Mouse (Mus musculus) testis, adult 2 months (tissue): ENCODE results near the gene Cc2d2b. TPM values are rescaled to one million over a fixed set of nuclear protein-coding genes. Genes with fewer than 3 reads are reported as not detected.

ENCODE experiments used
- H3K27ac ChIP-seq: fragments of 200-500 bp; 2 replicates; pipeline ENCODE4 v1.5.1; 2012; ENCODE audit warnings: low read depth, low read length; ENCODE audit not compliant: control insufficient read depth, insufficient read depth
- H3K27me3 ChIP-seq: fragments of 200-500 bp; 2 replicates; pipeline ENCODE4 v1.6.1; 2012; ENCODE audit warnings: mild to moderate bottlenecking, low read length, moderate library complexity; ENCODE audit not compliant: control insufficient read depth, insufficient read depth
- H3K36me3 ChIP-seq: fragments of 200-500 bp; 2 replicates; pipeline ENCODE4 v1.6.1; 2012; ENCODE audit warnings: mild to moderate bottlenecking, low read length; ENCODE audit not compliant: control insufficient read depth, insufficient read depth
- H3K4me1 ChIP-seq: fragments of 200-500 bp; 2 replicates; pipeline ENCODE4 v1.6.1; 2012; ENCODE audit warnings: low read length; ENCODE audit not compliant: control insufficient read depth, insufficient read depth
- H3K4me3 ChIP-seq: fragments of 200-500 bp; 2 replicates; pipeline ENCODE4 v1.5.1; 2012; ENCODE audit warnings: low read depth, mild to moderate bottlenecking, low read length, moderate library complexity, mixed read lengths; ENCODE audit not compliant: control insufficient read depth
- CTCF ChIP-seq: fragments of 200-500 bp; IDR thresholded peaks from 2 replicates; pipeline ENCODE4 v1.5.1; 2012; ENCODE audit warnings: low read depth, mild to moderate bottlenecking, inconsistent platforms, low read length, moderate library complexity; ENCODE audit not compliant: control insufficient read depth, insufficient read depth, insufficient replicate concordance
- POLR2A ChIP-seq: fragments of 200-500 bp; IDR thresholded peaks from 2 replicates; pipeline ENCODE4 v1.6.1; 2012; ENCODE audit warnings: low read depth, mild to moderate bottlenecking, inconsistent platforms, low read length, moderate library complexity; ENCODE audit not compliant: control insufficient read depth
- polyA plus RNA-seq: library from polyadenylated mRNA; depleted of rRNA; stranded (reverse); fragments of >200 nt; gene quantifications from 2 replicates; pipeline ENCODE4 v1.2.3, GENCODE M21; 2012

The Cc2d2b gene
- polyA plus RNA-seq, 1 experiment, result 11.3 TPM

DNA sequence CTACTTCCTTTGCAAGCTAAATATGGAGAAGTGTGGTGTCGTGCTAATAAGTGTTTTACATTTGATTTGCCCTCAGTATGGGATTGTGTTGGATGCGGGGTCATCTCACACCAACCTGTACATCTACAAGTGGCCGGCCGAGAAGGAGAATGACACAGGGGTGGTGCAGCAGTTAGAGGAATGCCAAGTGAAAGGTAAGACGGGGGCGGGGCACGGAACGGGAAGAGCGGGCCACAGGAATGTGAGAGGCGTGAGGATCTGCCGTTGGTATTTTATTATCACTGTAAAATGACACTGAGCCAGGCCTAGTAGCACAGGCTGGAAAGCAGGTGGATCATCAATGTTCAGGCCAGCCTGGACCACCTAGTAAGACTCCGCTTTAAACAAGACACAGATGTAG lies 28.2 kb upstream of the Cc2d2b start:
- no peaks in the 10 kb centered on the region for H3K36me3 ChIP-seq
- peaks cover 4% of the 10 kb centered on the region; the same call in 1 of the 2 replicates for H3K4me1 ChIP-seq
- no peak for TF ChIP-seq CTCF
- TF ChIP-seq POLR2A, result no peak
- no peak overlapping the region for H3K27ac ChIP-seq
- no peaks in the 10 kb centered on the region for H3K27me3 ChIP-seq
- H3K4me3 ChIP-seq, result no peak overlapping the region

GRCm38 (mm10) chr19:40722137-40723038 lies 26.2 kb upstream of the Cc2d2b start:
- no peaks in the 10 kb centered on the region for H3K27me3 ChIP-seq
- H3K4me1 ChIP-seq, result no peaks in the 10 kb centered on the region
- no peak overlapping the region for H3K27ac ChIP-seq

GRCm38 (mm10) chr19:40723516-40723915 lies 25.0 kb upstream of the Cc2d2b start:
- Histone ChIP-seq H3K4me1 (no peaks in the 10 kb centered on the region), H3K4me3 (no peak overlapping the region), H3K36me3 (no peaks in the 10 kb centered on the region), H3K27ac (no peak overlapping the region), H3K27me3 (no peaks in the 10 kb centered on the region)
- TF ChIP-seq CTCF (no peak), POLR2A (no peak)

More at GRCm38 (mm10) chr19:40722137-40723038, 26.2 kb upstream of the Cc2d2b start:
- no peak overlapping the region for H3K4me3 ChIP-seq
- TF ChIP-seq POLR2A (no peak), CTCF (no peak; the same call in 1 of the 2 replicates)
- no peaks in the 10 kb centered on the region for H3K36me3 ChIP-seq

DNA sequence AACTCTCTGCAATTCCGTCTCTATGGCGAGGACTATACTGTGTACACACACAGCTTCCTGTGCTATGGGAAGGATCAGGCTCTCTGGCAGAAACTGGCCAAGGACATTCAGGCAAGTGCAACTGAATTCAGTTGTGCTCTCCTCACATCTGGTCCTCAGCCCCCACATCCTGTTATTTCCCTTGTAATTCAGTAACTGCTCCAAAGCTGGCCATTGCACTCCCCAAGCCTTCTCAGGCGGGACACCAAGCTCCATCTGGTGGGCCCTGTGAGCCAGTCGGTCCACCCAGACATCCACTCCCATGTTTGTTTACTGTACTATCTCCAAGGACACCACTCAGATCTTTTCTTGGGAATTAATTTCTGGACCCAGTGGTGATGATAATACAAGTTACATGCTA lies 22.4 kb upstream of the Cc2d2b start:
- H3K4me3 ChIP-seq, result no peak overlapping the region
- no peaks in the 10 kb centered on the region; the same call in 1 of the 2 replicates for H3K4me1 ChIP-seq
- no peaks in the 10 kb centered on the region for H3K36me3 ChIP-seq
- TF ChIP-seq POLR2A (no peak), CTCF (no peak)
- no peaks in the 10 kb centered on the region for H3K27me3 ChIP-seq
- peak overlapping the region; percentile 45; the same call in 1 of the 2 replicates for H3K27ac ChIP-seq

DNA sequence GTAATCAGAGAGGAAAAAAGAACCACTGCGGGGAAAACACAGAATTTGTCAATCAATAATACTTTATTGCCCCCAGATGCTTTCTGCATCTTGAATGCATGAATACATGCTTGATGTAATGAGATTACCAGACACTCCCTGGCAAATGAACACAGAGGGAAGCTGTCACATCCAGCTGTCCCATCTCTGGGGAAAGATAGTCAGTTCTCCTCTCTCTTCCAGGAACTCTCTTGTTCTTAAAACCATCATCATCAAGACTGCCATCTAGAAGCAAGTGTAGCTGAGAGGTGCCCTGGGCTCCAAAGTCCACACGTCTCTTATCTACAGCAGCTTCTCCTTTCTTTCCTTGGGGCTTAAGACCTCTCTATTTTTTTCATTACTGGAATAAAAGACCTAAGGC lies 21.9 kb upstream of the Cc2d2b start:
- Histone ChIP-seq H3K4me3 (no peak overlapping the region), H3K27ac (no peak overlapping the region; the same call in 1 of the 2 replicates), H3K4me1 (no peaks in the 10 kb centered on the region; the same call in 1 of the 2 replicates), H3K36me3 (no peaks in the 10 kb centered on the region), H3K27me3 (no peaks in the 10 kb centered on the region)
- no peak for TF ChIP-seq POLR2A
- no peak for TF ChIP-seq CTCF

DNA sequence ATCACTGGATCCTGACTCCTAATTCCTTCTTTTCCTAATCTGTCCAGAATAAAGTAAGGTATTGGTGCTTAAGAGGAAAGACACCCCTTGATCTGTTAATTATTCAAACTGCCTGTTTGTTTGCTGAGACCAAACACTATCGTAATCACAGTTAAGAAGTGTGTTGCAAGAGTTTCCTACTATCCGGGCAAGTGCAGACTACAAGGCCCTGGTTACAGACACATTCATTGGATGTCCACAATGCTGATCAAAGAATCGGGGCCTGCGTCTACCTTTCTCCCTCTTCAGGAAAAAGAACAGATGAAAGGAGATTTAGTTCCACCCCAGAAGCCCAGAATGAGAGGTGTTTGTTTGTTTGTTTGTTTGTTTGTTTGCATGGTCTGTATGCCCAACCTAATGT lies 20.3 kb upstream of the Cc2d2b start:
- Histone ChIP-seq H3K4me1 (no peaks in the 10 kb centered on the region; the same call in 1 of the 2 replicates), H3K4me3 (no peak overlapping the region), H3K36me3 (no peaks in the 10 kb centered on the region), H3K27ac (no peak overlapping the region), H3K27me3 (no peaks in the 10 kb centered on the region)
- TF ChIP-seq POLR2A (no peak), CTCF (no peak)

GRCm38 (mm10) chr19:40728732-40729420 lies 19.7 kb upstream of the Cc2d2b start:
- TF ChIP-seq POLR2A (no peak), CTCF (no peak)
- Histone ChIP-seq H3K36me3 (no peaks in the 10 kb centered on the region), H3K27me3 (no peaks in the 10 kb centered on the region), H3K4me3 (no peak overlapping the region), H3K4me1 (no peaks in the 10 kb centered on the region; the same call in 1 of the 2 replicates), H3K27ac (peak overlapping the region; percentile 55)
